Mouse (Mus musculus) CH12.LX (cell line): Measurements from ENCODE around the gene Il11. TPM values are rescaled to one million over a fixed set of nuclear protein-coding genes. Genes with fewer than 3 reads are reported as not detected.

Experiments
- DNase-seq: peaks from one replicate; pipeline ENCODE4 v3.0.0-alpha.2; 2013; ENCODE audit errors: extremely low read depth
- H3K27ac ChIP-seq: 2 replicates; pipeline ENCODE4 v1.5.1; 2012; ENCODE audit warnings: low read depth, mild to moderate bottlenecking, control low read depth, moderate library complexity; ENCODE audit not compliant: insufficient read depth
- H3K27me3 ChIP-seq: replicated peaks from 2 replicates; pipeline ENCODE3; 2012; ENCODE audit warnings: inconsistent platforms
- H3K36me3 ChIP-seq, 2 experiments: replicated peaks in 1 of 2; 2 replicates each; pipeline versions ENCODE3 to v1.6.1; 2012; ENCODE audit warnings: inconsistent platforms in 1 of 2, low read length in 1 of 2, mild to moderate bottlenecking in 1 of 2, mixed read lengths in 1 of 2, moderate library complexity in 1 of 2; ENCODE audit not compliant: control insufficient read depth in 1 of 2, insufficient read depth in 1 of 2
- H3K4me1 ChIP-seq, 2 experiments: 2 replicates each; pipeline ENCODE4 v1.6.1; 2012; ENCODE audit warnings: inconsistent platforms in 1 of 2, moderate library complexity in 1 of 2; ENCODE audit not compliant: insufficient read depth in 2 of 2, control insufficient read depth in 1 of 2
- H3K4me2 ChIP-seq: 2 replicates; pipeline ENCODE4 v1.6.1; 2012; ENCODE audit warnings: low read depth, mild to moderate bottlenecking, control low read depth; ENCODE audit not compliant: poor library complexity, insufficient read depth, severe bottlenecking
- H3K4me3 ChIP-seq, 3 experiments: fragments of 150-350 bp in 1 of 3; sonication (generic) in 1 of 3; replicated peaks in 1 of 3; 2 replicates each; pipeline versions ENCODE3 to v1.5.1; 2011 to 2012; ENCODE audit warnings: low read depth in 2 of 3, low read length in 2 of 3, mild to moderate bottlenecking in 2 of 3, moderate library complexity in 2 of 3, control low read depth in 1 of 3, improper control_type of control experiment in 1 of 3, inconsistent platforms in 1 of 3, mixed read lengths in 1 of 3; ENCODE audit not compliant: poor library complexity in 1 of 3
- H3K79me2 ChIP-seq: replicated peaks from 2 replicates; pipeline ENCODE4 v1.6.1; 2012; ENCODE audit warnings: mild to moderate bottlenecking, moderate library complexity; ENCODE audit not compliant: control insufficient read depth, poor library complexity, insufficient read depth, severe bottlenecking; ENCODE audit errors: extremely low read depth
- H3K9ac ChIP-seq: 2 replicates; pipeline ENCODE4 v1.6.1; 2012; ENCODE audit warnings: low read depth, mild to moderate bottlenecking, control low read depth, moderate library complexity; ENCODE audit not compliant: insufficient read depth
- H3K9me3 ChIP-seq: replicated peaks from 2 replicates; pipeline ENCODE3; 2012; ENCODE audit warnings: low read length, inconsistent platforms, mixed read lengths
- ELF1 ChIP-seq: IDR thresholded peaks from 2 replicates; pipeline ENCODE4 v1.6.1; 2014; ENCODE audit warnings: low read depth, mild to moderate bottlenecking, inconsistent platforms, low read length, improper control_type of control experiment
- ETS1 ChIP-seq: conservative IDR thresholded peaks from 2 replicates; pipeline ENCODE4 v1.6.1; 2012; ENCODE audit warnings: low read depth, mild to moderate bottlenecking, inconsistent platforms, low read length, improper control_type of control experiment, moderate library complexity
- IRF4 ChIP-seq: IDR thresholded peaks from 2 replicates; pipeline ENCODE4 v1.6.1; 2014; ENCODE audit warnings: low read depth, mild to moderate bottlenecking, inconsistent platforms, low read length, improper control_type of control experiment
- JUN ChIP-seq: IDR thresholded peaks from 2 replicates; pipeline ENCODE4 v1.6.1; 2011; ENCODE audit warnings: low read depth, mild to moderate bottlenecking, low read length, improper control_type of control experiment, moderate library complexity; ENCODE audit not compliant: insufficient read depth
- MAFK ChIP-seq: IDR thresholded peaks from 2 replicates; pipeline ENCODE4 v1.6.1; 2011; ENCODE audit warnings: low read length, improper control_type of control experiment; ENCODE audit not compliant: insufficient replicate concordance
- MAZ ChIP-seq: IDR thresholded peaks from 2 replicates; pipeline ENCODE4 v1.6.1; 2012; ENCODE audit warnings: low read depth, mild to moderate bottlenecking, inconsistent platforms, low read length, improper control_type of control experiment, moderate library complexity
- NELFE ChIP-seq: IDR thresholded peaks from 2 replicates; pipeline ENCODE4 v1.6.1; 2011; ENCODE audit warnings: low read depth, low read length, improper control_type of control experiment
- PAX5 ChIP-seq: IDR thresholded peaks from 2 replicates; pipeline ENCODE4 v1.6.1; 2012; ENCODE audit warnings: low read length, inconsistent platforms, mixed read lengths
- RAD21 ChIP-seq: IDR thresholded peaks from 2 replicates; pipeline ENCODE4 v1.6.1; 2011; ENCODE audit warnings: low read depth, mild to moderate bottlenecking, low read length, improper control_type of control experiment, moderate library complexity
- RCOR1 ChIP-seq: conservative IDR thresholded peaks from 2 replicates; pipeline ENCODE4 v1.6.1; 2012; ENCODE audit warnings: low read depth, mild to moderate bottlenecking, inconsistent platforms, low read length, improper control_type of control experiment
- SIN3A ChIP-seq: IDR thresholded peaks from 2 replicates; pipeline ENCODE4 v1.6.1; 2012; ENCODE audit warnings: low read length, improper control_type of control experiment, inconsistent platforms
- UBTF ChIP-seq: IDR thresholded peaks from 2 replicates; pipeline ENCODE4 v1.6.1; 2012; ENCODE audit warnings: low read depth, mild to moderate bottlenecking, inconsistent platforms, low read length, improper control_type of control experiment, moderate library complexity
- ZC3H11A ChIP-seq: IDR thresholded peaks from 2 replicates; pipeline ENCODE4 v1.6.1; 2012; ENCODE audit warnings: low read depth, mild to moderate bottlenecking, inconsistent platforms, low read length, improper control_type of control experiment
- ZMIZ1 ChIP-seq: IDR thresholded peaks from 2 replicates; pipeline ENCODE4 v1.6.1; 2012; ENCODE audit warnings: low read depth, mild to moderate bottlenecking, inconsistent platforms, low read length, improper control_type of control experiment
- ZNF384 ChIP-seq: IDR thresholded peaks from 2 replicates; pipeline ENCODE4 v1.6.1; 2012; ENCODE audit warnings: low read depth, low read length, improper control_type of control experiment, inconsistent platforms
- dilution Hi-C: fragments of 300-500 bp; cut with MboI; formaldehyde crosslinking; loops from 2 replicates; pipeline ENCODE4 v1.14.3; 2020; ENCODE audit warnings: low sequenced_read_pairs; ENCODE audit not compliant: extremely low pct_unique_long_range_greater_than_20kb, extremely low pct_ligation_motif_present
- in situ Hi-C: fragments of 300-500 bp; cut with MboI; formaldehyde crosslinking; loops from 3 replicates; pipeline ENCODE4 v1.14.3; 2019; ENCODE audit warnings: low sequenced_read_pairs, low pct_ligation_motif_present, low pct_unique_long_range_greater_than_20kb, mixed read lengths
- polyA plus RNA-seq: library from polyadenylated mRNA; unstranded; fragments of >175 nt; gene quantifications from 2 replicates; pipeline ENCODE4 v1.2.1, GENCODE M21; 2012; ENCODE audit warnings: low read depth; ENCODE audit not compliant: insufficient read length
- total RNA-seq, 2 experiments: library from RNA; depleted of rRNA; stranded (reverse); fragments of 300-350 nt in 1 of 2; fragments of >200 nt in 1 of 2; gene quantifications; 2 replicates each; pipeline ENCODE4 v1.2.3; 2012 to 2014

The Il11 gene
- total and polyA plus RNA-seq, 3 experiments: 0.17 TPM; not detected in 2

GRCm38 (mm10) chr7:4739041-4739543 lies 43.6 kb downstream of the Il11 start (continued):
- TF ChIP-seq MAZ: no peak
- no peak for TF ChIP-seq PAX5
- TF ChIP-seq SIN3A: no peak; the same call in 1 of the 2 replicates
- TF ChIP-seq NELFE: no peak
- no peak for TF ChIP-seq MAFK

- no peak overlapping the region for H3K9ac ChIP-seq
- no peaks in the 10 kb centered on the region for H3K9me3 ChIP-seq
- H3K4me1 ChIP-seq: peaks cover 0 to 5% of the 10 kb centered on the region in 2 experiments; a peak in 3 of 4 replicates
- TF ChIP-seq ZNF384: no peak
- no peak for TF ChIP-seq JUN
- H3K36me3 ChIP-seq: no peaks in the 10 kb centered on the region
- no peak overlapping the region for H3K4me2 ChIP-seq
- dilution Hi-C loops (no loop called here), in situ Hi-C loops (no loop called here)
- DNase-seq: no peak
- H3K27ac ChIP-seq: no peak overlapping the region
- no peak overlapping the region for H3K4me3 ChIP-seq
- no peaks in the 10 kb centered on the region for H3K27me3 ChIP-seq
- no peaks in the 10 kb centered on the region for H3K79me2 ChIP-seq
These were observed 49.7 kb downstream of the Il11 start for GRCm38 (mm10) chr7:4732968-4733392.

GRCm38 (mm10) chr7:4731090-4731489 lies 51.6 kb downstream of the Il11 start:
- in situ Hi-C loops: no loop called here
- peaks cover 0 to 5% of the 10 kb centered on the region in 2 experiments; a peak in 3 of 4 replicates for H3K4me1 ChIP-seq
- no peaks in the 10 kb centered on the region for H3K27me3 ChIP-seq
- H3K9me3 ChIP-seq: no peaks in the 10 kb centered on the region
- no peaks in the 10 kb centered on the region for H3K36me3 ChIP-seq
- H3K9ac ChIP-seq: no peak overlapping the region
- H3K4me2 ChIP-seq: no peak overlapping the region
- H3K4me3 ChIP-seq: no peak overlapping the region
- DNase-seq: no peak
- dilution Hi-C loops: no loop called here
- no peaks in the 10 kb centered on the region for H3K79me2 ChIP-seq
- H3K27ac ChIP-seq: no peak overlapping the region
- TF ChIP-seq ETS1 (no peak), IRF4 (no peak), MAFK (no peak), ZMIZ1 (no peak), RAD21 (no peak), RCOR1 (no peak), ELF1 (no peak), UBTF (no peak), ZC3H11A (no peak), NELFE (no peak)
